Mouse (Mus musculus) C2C12 (cell line): ENCODE results near the gene Stat5b. TPM values are rescaled to one million over a fixed set of nuclear protein-coding genes. Genes with fewer than 3 reads are reported as not detected.

ENCODE experiments used
- H3K27me3 ChIP-seq: one replicate; pipeline ENCODE4 v1.6.1; 2011; ENCODE audit not compliant: control insufficient read depth, insufficient read depth, insufficient read length
- H3K36me3 ChIP-seq: one replicate; pipeline ENCODE4 v1.6.1; 2011; ENCODE audit not compliant: control insufficient read depth, insufficient read depth
- H3K4me3 ChIP-seq: one replicate; pipeline ENCODE4 v1.5.1; 2011; ENCODE audit warnings: mild to moderate bottlenecking, control low read depth; ENCODE audit not compliant: poor library complexity, insufficient read depth, severe bottlenecking
- H3K79me2 ChIP-seq: one replicate; pipeline ENCODE4 v1.6.1; 2011; ENCODE audit not compliant: control insufficient read depth, insufficient read depth
- H3K79me3 ChIP-seq: one replicate; pipeline ENCODE4 v1.6.1; 2011; ENCODE audit warnings: low read depth, control low read depth
- H3ac ChIP-seq: one replicate; pipeline ENCODE3; 2011; ENCODE audit warnings: low read depth; ENCODE audit not compliant: control insufficient read depth, insufficient read length
- CEBPB ChIP-seq: IDR thresholded peaks from one replicate; pipeline ENCODE4 v1.6.1; 2011; ENCODE audit warnings: low read depth, mild to moderate bottlenecking, control low read depth, moderate library complexity
- CTCF ChIP-seq: IDR thresholded peaks from one replicate; pipeline ENCODE4 v1.5.1; 2011; ENCODE audit not compliant: control insufficient read depth, insufficient read depth, insufficient read length
- FOSL1 ChIP-seq: IDR thresholded peaks from one replicate; pipeline ENCODE4 v1.8.0; 2011; ENCODE audit warnings: mild to moderate bottlenecking, low read length; ENCODE audit not compliant: poor library complexity, insufficient read depth, severe bottlenecking
- MAX ChIP-seq: IDR thresholded peaks from one replicate; pipeline ENCODE4 v1.6.1; 2011; ENCODE audit warnings: mild to moderate bottlenecking, control low read depth
- MYOD1 ChIP-seq: IDR thresholded peaks from one replicate; pipeline ENCODE4 v1.6.1; 2011; ENCODE audit warnings: low read depth; ENCODE audit not compliant: control insufficient read depth, insufficient read length
- MYOG ChIP-seq: IDR thresholded peaks from one replicate; pipeline ENCODE4 v1.6.1; 2011; ENCODE audit not compliant: control insufficient read depth, insufficient read length; ENCODE audit errors: extremely low read depth
- USF1 ChIP-seq: IDR thresholded peaks from one replicate; pipeline ENCODE4 v1.6.1; 2011; ENCODE audit warnings: low read depth, mild to moderate bottlenecking, control low read depth, moderate library complexity
- polyA plus RNA-seq: library from polyadenylated mRNA; unstranded; fragments of >200 nt; fragmentation: generic; extraction: Trizol; gene quantifications from one replicate; pipeline ENCODE4 v1.2.1, GENCODE M21; 2012; ENCODE audit warnings: missing spikeins

Gene Stat5b
- polyA plus RNA-seq, 1 experiment, result 2.4 TPM

GRCm38 (mm10) chr11:100852088-100852487, 1.6 kb upstream of the Stat5b start:
- H3K4me3 ChIP-seq, result no peak overlapping the region
- peaks cover 20% of the 10 kb centered on the region for H3K27me3 ChIP-seq
- H3K79me2 ChIP-seq, result no peaks in the 10 kb centered on the region
- no peak for TF ChIP-seq USF1
- no peak for TF ChIP-seq MYOG
- TF ChIP-seq MAX, result no peak
- TF ChIP-seq MYOD1, result no peak
- no peak for TF ChIP-seq CTCF
- TF ChIP-seq CEBPB, result no peak
- no peak for TF ChIP-seq FOSL1
- H3K79me3 ChIP-seq, result no peaks in the 10 kb centered on the region
- no peaks in the 10 kb centered on the region for H3K36me3 ChIP-seq
- no peak overlapping the region for H3ac ChIP-seq

- TF ChIP-seq CEBPB (no peak), MAX (no peak), FOSL1 (no peak), CTCF (no peak), MYOD1 (no peak), MYOG (no peak), USF1 (no peak)
- H3K4me3 ChIP-seq, result peak overlapping the region; percentile 42
- H3ac ChIP-seq, result peak overlapping the region; percentile 93
- H3K79me3 ChIP-seq, result no peaks in the 10 kb centered on the region
- no peaks in the 10 kb centered on the region for H3K79me2 ChIP-seq
- H3K36me3 ChIP-seq, result no peaks in the 10 kb centered on the region
- H3K27me3 ChIP-seq, result peaks cover 21% of the 10 kb centered on the region
Observed at GRCm38 (mm10) chr11:100850778-100851528, 429 bp upstream of the Stat5b start.

- Histone ChIP-seq H3K4me3 (peak overlapping the region; percentile 42), H3K27me3 (peaks cover 15% of the 10 kb centered on the region), H3ac (no peak overlapping the region), H3K79me2 (no peaks in the 10 kb centered on the region), H3K36me3 (no peaks in the 10 kb centered on the region), H3K79me3 (no peaks in the 10 kb centered on the region)
- no peak for TF ChIP-seq CTCF
- TF ChIP-seq MYOG, result no peak
- TF ChIP-seq FOSL1, result no peak
- no peak for TF ChIP-seq CEBPB
- TF ChIP-seq MYOD1, result no peak
- no peak for TF ChIP-seq USF1
- TF ChIP-seq MAX, result no peak
Observed at GRCm38 (mm10) chr11:100849456-100850037, 977 bp downstream of the Stat5b start.

GRCm38 (mm10) chr11:100848789-100849379, 1.6 kb downstream of the Stat5b start:
- no peaks in the 10 kb centered on the region for H3K79me3 ChIP-seq
- H3K79me2 ChIP-seq, result no peaks in the 10 kb centered on the region
- no peak overlapping the region for H3K4me3 ChIP-seq
- peaks cover 10% of the 10 kb centered on the region for H3K27me3 ChIP-seq
- H3ac ChIP-seq, result no peak overlapping the region
- H3K36me3 ChIP-seq, result no peaks in the 10 kb centered on the region
- TF ChIP-seq FOSL1, result no peak
- TF ChIP-seq CEBPB, result no peak
- no peak for TF ChIP-seq MAX
- TF ChIP-seq USF1, result no peak
- no peak for TF ChIP-seq MYOG
- TF ChIP-seq MYOD1, result no peak
- TF ChIP-seq CTCF, result no peak

GRCm38 (mm10) chr11:100848080-100848479, 2.4 kb downstream of the Stat5b start:
- Histone ChIP-seq H3K27me3 (peaks cover 10% of the 10 kb centered on the region), H3K4me3 (no peak overlapping the region), H3K79me3 (no peaks in the 10 kb centered on the region), H3K36me3 (no peaks in the 10 kb centered on the region), H3K79me2 (no peaks in the 10 kb centered on the region), H3ac (no peak overlapping the region)
- TF ChIP-seq FOSL1, result no peak
- TF ChIP-seq MAX, result no peak
- TF ChIP-seq MYOG, result no peak
- no peak for TF ChIP-seq USF1
- no peak for TF ChIP-seq CTCF
- no peak for TF ChIP-seq MYOD1
- no peak for TF ChIP-seq CEBPB
